Mouse (Mus musculus): ENCODE measurements around the gene Nfib. TPM values are rescaled to one million over a fixed set of nuclear protein-coding genes. Genes with fewer than 3 reads are reported as not detected.

Gene Nfib
- total and polyA plus RNA-seq, 3 experiments: not detected

DNA sequence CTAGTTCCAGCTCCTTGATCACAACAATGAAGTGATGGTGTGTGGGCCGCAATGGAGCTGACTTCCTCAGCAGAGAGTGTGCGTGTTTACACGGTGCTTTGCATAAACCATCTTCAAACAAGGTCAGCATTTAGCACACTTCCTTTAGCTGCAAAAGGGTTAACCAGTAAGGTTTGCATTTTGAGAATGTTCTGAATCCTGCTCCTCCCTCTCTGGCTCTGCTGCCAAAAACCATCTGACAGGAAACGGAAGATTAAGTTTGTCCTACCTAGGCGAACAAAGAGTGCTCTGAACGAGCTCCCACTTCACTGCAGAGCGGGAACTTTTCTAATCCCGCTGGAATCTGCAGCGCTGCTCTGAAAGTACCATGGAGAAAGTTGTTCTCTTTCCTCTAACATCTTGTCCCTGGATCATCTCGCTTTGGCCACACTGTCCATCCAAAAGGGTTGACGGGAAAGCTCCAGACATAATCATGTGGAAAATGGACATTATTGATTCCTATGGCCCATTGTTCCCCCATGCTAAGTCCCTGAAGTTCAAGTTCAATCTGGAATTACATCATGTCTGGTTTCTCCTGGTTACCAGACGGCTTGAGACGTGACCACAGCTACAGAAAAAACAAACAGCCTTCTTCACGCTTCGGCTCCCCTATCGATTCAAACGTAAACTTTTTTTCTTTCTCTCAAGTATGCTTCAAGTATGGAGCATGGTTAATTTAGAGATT lies 401.2 kb downstream of the Nfib start:
- Histone ChIP-seq H3K27ac (ENCODE audit: control insufficient read depth, low read depth, low read length) (no peak overlapping the region), H3K4me3 (ENCODE audit: control insufficient read depth in 1 of 2, insufficient read depth in 1 of 2, low read depth in 2 of 2, low read length in 2 of 2) (no peak overlapping the region), H3K9ac (ENCODE audit: control insufficient read depth, low read depth, low read length, poor library complexity, severe bottlenecking) (no peak overlapping the region), H3K36me3 (ENCODE audit: control insufficient read depth in 1 of 2, insufficient read depth in 2 of 2, low read length in 2 of 2) (no peaks in the 10 kb centered on the region), H3K9me3 (replicated peaks; ENCODE audit: insufficient read depth, low read length) (no peaks in the 10 kb centered on the region), H3K79me2 (ENCODE audit: control insufficient read depth, insufficient read depth, low read length, poor library complexity) (no peaks in the 10 kb centered on the region), H3K27me3 (ENCODE audit: control insufficient read depth in 1 of 2, insufficient read depth in 2 of 2, low read length in 2 of 2) (no peaks in the 10 kb centered on the region), H3K4me1 (ENCODE audit: control insufficient read depth in 1 of 2, insufficient read depth in 2 of 2, low read length in 2 of 2) (no peaks in the 10 kb centered on the region)
- TF ChIP-seq TBP (IDR thresholded peaks at IDR 0.05; ENCODE audit: low read depth, low read length) (no peak), SMC3 (IDR thresholded peaks at IDR 0.05; ENCODE audit: low read depth, low read length) (no peak), MAZ (IDR thresholded peaks at IDR 0.05; ENCODE audit: low read depth, low read length) (no peak), NELFE (IDR thresholded peaks at IDR 0.05; ENCODE audit: low read depth, low read length) (no peak), KAT2A (conservative IDR thresholded peaks at IDR 0.05; ENCODE audit: low read depth, low read length) (no peak), ZC3H11A (IDR thresholded peaks at IDR 0.05; ENCODE audit: low read depth, low read length) (no peak), CHD1 (IDR thresholded peaks at IDR 0.05; ENCODE audit: low read depth, low read length) (no peak), JUND (IDR thresholded peaks at IDR 0.05; ENCODE audit: low read depth, low read length) (no peak), CTCF (IDR thresholded peaks at IDR 0.05 in 2 of 3, conservative IDR thresholded peaks at IDR 0.05 in 1 of 3; ENCODE audit: control insufficient read depth in 1 of 3, insufficient read depth in 1 of 3, low read depth in 2 of 3, low read length in 3 of 3, poor library complexity in 1 of 3, severe bottlenecking in 1 of 3) (no peak), MAFK (IDR thresholded peaks at IDR 0.05; ENCODE audit: borderline replicate concordance, low read depth, low read length) (no peak), ETS1 (IDR thresholded peaks at IDR 0.05; ENCODE audit: low read depth, low read length) (no peak), ELF1 (IDR thresholded peaks at IDR 0.05; ENCODE audit: low read depth, low read length) (no peak), POLR2A (IDR thresholded peaks at IDR 0.05; ENCODE audit: control insufficient read depth in 1 of 2, insufficient read depth in 1 of 2, low read depth in 1 of 2, low read length in 2 of 2, poor library complexity in 1 of 2) (no peak), ZNF384 (IDR thresholded peaks at IDR 0.05; ENCODE audit: low read depth, low read length) (no peak), MEF2A (IDR thresholded peaks at IDR 0.05; ENCODE audit: extremely low read depth, insufficient replicate concordance, low read depth, low read length, poor library complexity, severe bottlenecking) (no peak), RCOR1 (IDR thresholded peaks at IDR 0.05; ENCODE audit: low read depth, low read length) (no peak), POLR2AphosphoS2 (IDR thresholded peaks at IDR 0.05; ENCODE audit: low read length) (no peak), E2F4 (IDR thresholded peaks at IDR 0.05; ENCODE audit: borderline replicate concordance, low read depth, low read length) (no peak), CHD2 (IDR thresholded peaks at IDR 0.05; ENCODE audit: low read length) (no peak)
- DNase-seq (ENCODE audit: low read depth, low spot score): no peak

DNA sequence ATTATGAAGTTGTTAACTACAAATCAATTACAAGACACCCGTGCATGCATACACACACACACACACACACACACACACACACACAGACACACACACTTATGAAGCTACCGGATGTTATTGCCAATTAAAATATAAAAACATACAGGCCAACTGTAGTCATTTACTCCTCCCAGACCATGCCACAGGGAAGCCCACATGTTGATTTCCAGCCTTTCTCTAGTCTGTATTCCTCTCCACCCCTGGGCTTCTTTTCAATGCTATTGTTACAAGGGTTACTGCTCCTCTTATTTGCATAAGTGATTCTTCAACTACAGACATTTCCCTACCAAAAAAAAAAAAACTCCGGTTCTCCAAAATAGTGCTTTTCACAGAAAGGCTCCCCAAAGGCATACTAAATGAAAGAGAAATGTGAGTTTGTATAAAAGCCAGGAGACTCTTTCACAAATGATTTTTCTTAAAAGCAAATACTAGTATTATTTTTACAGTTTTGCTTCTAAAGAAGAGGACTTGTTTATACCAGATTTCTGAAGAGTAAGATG lies 402.1 kb downstream of the Nfib start:
- no peak for TF ChIP-seq E2F4 (IDR thresholded peaks at IDR 0.05; ENCODE audit: borderline replicate concordance, low read depth, low read length)
- no peak for TF ChIP-seq NELFE (IDR thresholded peaks at IDR 0.05; ENCODE audit: low read depth, low read length)
- TF ChIP-seq MAFK (IDR thresholded peaks at IDR 0.05; ENCODE audit: borderline replicate concordance, low read depth, low read length): no peak
- TF ChIP-seq MXI1 (IDR thresholded peaks at IDR 0.05; ENCODE audit: low read depth, low read length): no peak
- TF ChIP-seq ZKSCAN1 (IDR thresholded peaks at IDR 0.05; ENCODE audit: low read depth, low read length): no peak
- TF ChIP-seq MEF2A (IDR thresholded peaks at IDR 0.05; ENCODE audit: extremely low read depth, insufficient replicate concordance, low read depth, low read length, poor library complexity, severe bottlenecking): no peak
- no peak for TF ChIP-seq MYC (IDR thresholded peaks at IDR 0.05; ENCODE audit: low read depth, low read length)
- TF ChIP-seq SMC3 (IDR thresholded peaks at IDR 0.05; ENCODE audit: low read depth, low read length): no peak
- no peak for TF ChIP-seq MAZ (IDR thresholded peaks at IDR 0.05; ENCODE audit: low read depth, low read length)
- DNase-seq (ENCODE audit: low read depth, low spot score): no peak

More for the DNA sequence above, 402.1 kb downstream of the Nfib start:
- Histone ChIP-seq H3K9ac (ENCODE audit: control insufficient read depth, low read depth, low read length, poor library complexity, severe bottlenecking) (no peak overlapping the region), H3K79me2 (ENCODE audit: control insufficient read depth, insufficient read depth, low read length, poor library complexity) (no peaks in the 10 kb centered on the region), H3K4me3 (ENCODE audit: control insufficient read depth in 1 of 2, insufficient read depth in 1 of 2, low read depth in 2 of 2, low read length in 2 of 2) (no peak overlapping the region), H3K9me3 (replicated peaks; ENCODE audit: insufficient read depth, low read length) (no peaks in the 10 kb centered on the region), H3K27me3 (ENCODE audit: control insufficient read depth in 1 of 2, insufficient read depth in 2 of 2, low read length in 2 of 2) (no peaks in the 10 kb centered on the region), H3K36me3 (ENCODE audit: control insufficient read depth in 1 of 2, insufficient read depth in 2 of 2, low read length in 2 of 2) (no peaks in the 10 kb centered on the region), H3K27ac (ENCODE audit: control insufficient read depth, low read depth, low read length) (no peak overlapping the region), H3K4me1 (ENCODE audit: control insufficient read depth in 1 of 2, insufficient read depth in 2 of 2, low read length in 2 of 2) (no peaks in the 10 kb centered on the region)
